ENCODE assay signal across 7 mouse cellular contexts in genomic region chr10:36791771-36792170, GRCm38 (mm10).
DNase-seq lines count a peak whose midpoint lies in the region; ATAC-seq and TF ChIP-seq lines count a peak whose summit lies in the region.

No protein-coding gene starts in this region.

- peak; percentile 64 for ATAC-seq in midbrain, embryonic 15.5 days (replicated peaks)

- TF ChIP-seq CTCF in layer of hippocampus, adult 2 months (conservative IDR thresholded peaks at IDR 0.05): peak; percentile 80

- H3K36me3 ChIP-seq in embryonic facial prominence, embryonic 10.5 days (replicated peaks): no peaks in the 10 kb centered on the region
- no peaks in the 10 kb centered on the region for H3K36me3 ChIP-seq in midbrain, embryonic 15.5 days (replicated peaks)

- no peak overlapping the region for H3K27ac ChIP-seq in layer of hippocampus, adult 2 months
- H3K27ac ChIP-seq in embryonic facial prominence, embryonic 10.5 days (replicated peaks): no peak overlapping the region
- no peak overlapping the region for H3K27ac ChIP-seq in midbrain, embryonic 15.5 days

- H3K4me3 ChIP-seq in layer of hippocampus, adult 2 months: no peak overlapping the region
- H3K4me3 ChIP-seq in embryonic facial prominence, embryonic 10.5 days: no peak overlapping the region
- no peak overlapping the region for H3K4me3 ChIP-seq in midbrain, embryonic 15.5 days

- no peak overlapping the region for H3K9ac ChIP-seq in midbrain, embryonic 15.5 days

- DNase-seq in layer of hippocampus, adult 2 months (ENCODE audit: low spot score in 2 of 2): peak; percentile 25 to 29
- no peak for DNase-seq in layer of hippocampus, postnatal 36 days
- DNase-seq in NIH3T3 (ENCODE audit: low read depth): peak; percentile 39
- DNase-seq in embryonic facial prominence, embryonic 10.5 days (ENCODE audit: low spot score): peak; percentile 13
- DNase-seq in heart, postnatal 4 days: no peak
- no peak for DNase-seq in thymus, adult 18-20 months

- H3K4me1 ChIP-seq in embryonic facial prominence, embryonic 10.5 days: no peaks in the 10 kb centered on the region
- H3K4me1 ChIP-seq in midbrain, embryonic 15.5 days: no peaks in the 10 kb centered on the region

- 33% methylated on average over 2 of the region's 2 CpGs for WGBS in embryonic facial prominence, embryonic 10.5 days
- WGBS in midbrain, embryonic 15.5 days: 36% methylated on average over 2 of the region's 2 CpGs

- H3K4me2 ChIP-seq in midbrain, embryonic 15.5 days: no peak overlapping the region

- H3K27me3 ChIP-seq in embryonic facial prominence, embryonic 10.5 days (replicated peaks; ENCODE audit: low read depth, poor library complexity, severe bottlenecking): no peaks in the 10 kb centered on the region
- H3K27me3 ChIP-seq in midbrain, embryonic 15.5 days (replicated peaks): no peaks in the 10 kb centered on the region

- H3K9me3 ChIP-seq in embryonic facial prominence, embryonic 10.5 days: no peaks in the 10 kb centered on the region
- H3K9me3 ChIP-seq in midbrain, embryonic 15.5 days: no peaks in the 10 kb centered on the region

Comparison
In these comparisons a context has a peak if more than half of its experiments do, and no peak if none do; other contexts are left out.
1. DNase-seq: peak in layer of hippocampus, adult 2 months (2 of 2), NIH3T3 (single experiment) and embryonic facial prominence, embryonic 10.5 days (single experiment); none in layer of hippocampus, postnatal 36 days (0 of 2), heart, postnatal 4 days (single experiment) and thymus, adult 18-20 months (0 of 2).